Mouse (Mus musculus) adrenal gland, postnatal 25 days (tissue): ENCODE measurements around the gene Mdn1. TPM values are rescaled to one million over a fixed set of nuclear protein-coding genes. Genes with fewer than 3 reads are reported as not detected.
A peak's percentile ranks its signal among the peaks of the same experiment; 100 is the strongest.

Experiments
- DNase-seq: peaks from one replicate; pipeline ENCODE4 v3.0.0; 2021; ENCODE audit warnings: mixed read lengths
- long read RNA-seq: library from polyadenylated mRNA; stranded (forward); transcript quantifications from one replicate; pipeline ENCODE4 v2.0.0, GENCODE M21; 2021
- total RNA-seq: library from RNA; stranded (reverse); gene quantifications from 2 replicates; pipeline ENCODE4 v1.2.3, GENCODE M21; 2021

Mdn1 gene
- total RNA-seq = 29.9 and 36.3 TPM in 2 replicates
- long read RNA-seq, partial matches to known transcripts = 2 of 4 reads
- long read RNA-seq, other reads (novel, unspliced or antisense) = 2 of 4 reads

- DNase-seq = peak; percentile 95
Measured at GRCm38 (mm10) chr4:32656918-32657662, at the start of gene Mdn1. Mdn1 (plus strand) TSS chr4:32657119.

DNA sequence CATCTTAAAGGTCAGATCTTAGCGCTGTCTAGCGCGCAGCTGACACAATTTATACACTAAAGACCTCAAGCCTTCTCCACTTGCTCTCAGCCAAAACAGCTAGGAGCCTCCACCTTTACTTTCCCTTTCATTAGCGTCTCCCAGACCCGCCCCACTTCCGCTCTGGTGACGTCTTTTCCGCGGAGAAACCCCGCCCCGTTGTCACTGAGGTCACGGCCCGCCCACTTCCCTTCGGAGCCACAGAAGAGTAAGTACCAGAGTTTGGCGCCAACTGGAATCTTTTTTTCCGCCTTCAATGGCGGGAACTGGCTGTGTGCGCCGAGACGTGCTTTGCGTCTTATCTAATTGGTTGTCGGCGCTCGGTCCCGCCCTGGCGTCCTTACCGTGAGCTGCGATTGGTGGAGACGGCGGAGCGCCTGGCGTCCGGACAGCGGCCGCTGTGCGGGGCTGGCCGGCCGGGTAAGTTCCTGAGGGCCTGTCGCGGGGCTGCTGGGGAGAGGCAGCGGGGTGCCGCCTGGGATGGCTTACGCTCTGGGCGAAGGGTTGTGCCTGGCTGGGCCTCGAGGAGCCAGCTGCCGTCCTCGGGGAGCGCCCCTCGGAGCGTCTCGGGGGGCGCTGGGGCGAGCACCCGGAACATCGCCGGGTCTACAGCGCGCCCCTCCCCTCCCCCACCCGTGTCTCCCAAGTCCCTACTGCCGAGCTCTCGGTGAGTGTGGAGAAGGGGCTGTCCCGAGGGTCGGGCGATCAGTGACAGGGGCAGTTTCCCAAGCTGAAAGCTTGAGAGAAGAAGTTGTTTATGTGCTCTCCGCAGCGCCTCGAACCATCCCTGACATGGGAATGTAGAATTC is 41.7 kb upstream of the Mdn1 start, which contains the start of gene Casp8ap2:
TSS of gene Casp8ap2 (plus strand) at position 418 of the 848 bp plus-strand sequence.
- DNase-seq = peak; percentile 94

GRCm38 (mm10) chr4:32621637-32622036 is 35.3 kb upstream of the Mdn1 start:
- no peak for DNase-seq

DNA sequence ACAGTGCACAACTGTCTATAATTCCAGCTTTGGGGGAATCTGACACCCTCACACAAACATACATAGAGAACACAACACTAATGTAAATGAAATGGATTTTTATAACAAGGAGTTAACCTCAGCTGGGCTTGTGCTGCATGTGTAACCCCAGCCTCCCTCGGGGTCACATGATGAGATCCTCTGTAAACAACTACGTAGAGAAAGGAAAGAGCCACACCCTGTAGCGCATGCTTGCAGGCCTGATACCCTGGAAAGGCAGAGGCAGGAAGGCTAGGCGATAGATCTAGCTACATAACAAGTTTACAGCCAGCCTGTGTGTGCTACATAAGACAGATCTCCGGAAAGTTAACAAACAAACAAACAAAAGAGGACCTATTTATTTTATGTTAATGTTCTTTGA is 5.2 kb upstream of the Mdn1 start:
- no peak for DNase-seq

DNA sequence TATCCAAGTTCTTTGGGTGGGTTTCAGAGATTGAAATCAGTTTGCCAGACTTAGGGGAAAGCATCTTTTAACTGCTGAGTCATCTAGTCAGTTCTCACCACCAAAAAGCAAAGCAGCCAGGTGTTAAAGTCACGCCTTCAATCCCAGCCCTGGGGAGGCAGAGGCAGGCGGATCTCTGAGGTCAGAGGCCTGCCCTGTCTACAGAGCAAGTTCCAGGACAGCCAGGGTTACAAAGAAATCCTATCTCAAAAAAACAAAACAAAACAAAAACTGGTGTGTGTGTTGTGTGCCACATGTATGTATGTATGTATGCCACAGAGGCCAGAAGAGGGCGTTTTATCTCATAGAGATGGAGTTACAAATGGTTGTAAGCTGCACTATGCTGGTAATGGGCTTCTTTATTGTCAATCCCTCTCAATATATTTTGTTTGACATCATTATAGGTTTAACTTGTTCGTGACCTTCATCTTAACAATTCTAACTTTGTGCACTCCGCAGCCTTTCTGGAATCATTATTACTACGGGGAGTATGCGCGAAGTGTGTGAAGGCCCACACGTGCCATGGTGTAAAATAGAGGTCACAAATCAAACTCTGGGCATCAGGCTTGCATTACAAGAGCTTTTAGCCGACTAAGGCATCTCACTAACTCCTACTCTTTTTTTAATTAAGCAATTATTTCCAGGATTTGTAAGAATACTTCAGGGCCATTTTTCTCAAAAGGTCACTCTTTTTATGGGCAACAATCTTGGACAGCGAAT is 594 bp upstream of the Mdn1 start:
- DNase-seq = no peak

DNA sequence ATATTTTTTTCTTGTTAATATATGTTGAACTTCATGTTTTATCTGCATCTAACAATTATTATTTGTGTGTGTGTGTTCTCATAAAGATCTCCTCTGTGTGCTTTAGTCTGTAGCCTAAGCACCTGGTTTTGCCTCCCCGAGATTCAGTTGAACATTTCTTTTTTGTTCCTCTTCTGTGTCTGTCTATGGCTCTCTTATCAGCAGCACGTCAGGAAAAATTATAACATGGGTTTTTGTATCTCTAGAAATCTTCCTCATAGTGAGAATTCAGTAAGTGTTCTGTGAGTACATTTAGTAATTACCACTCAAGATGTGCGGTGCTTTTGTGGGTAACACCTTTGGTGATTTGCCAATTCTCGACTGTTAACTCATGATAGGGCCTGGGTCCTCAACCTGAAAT is 8.9 kb downstream of the Mdn1 start:
- DNase-seq = no peak

GRCm38 (mm10) chr4:32668291-32668690 is 11.4 kb downstream of the Mdn1 start:
- DNase-seq = no peak

GRCm38 (mm10) chr4:32669825-32670224 is 12.9 kb downstream of the Mdn1 start:
- DNase-seq = no peak

DNA sequence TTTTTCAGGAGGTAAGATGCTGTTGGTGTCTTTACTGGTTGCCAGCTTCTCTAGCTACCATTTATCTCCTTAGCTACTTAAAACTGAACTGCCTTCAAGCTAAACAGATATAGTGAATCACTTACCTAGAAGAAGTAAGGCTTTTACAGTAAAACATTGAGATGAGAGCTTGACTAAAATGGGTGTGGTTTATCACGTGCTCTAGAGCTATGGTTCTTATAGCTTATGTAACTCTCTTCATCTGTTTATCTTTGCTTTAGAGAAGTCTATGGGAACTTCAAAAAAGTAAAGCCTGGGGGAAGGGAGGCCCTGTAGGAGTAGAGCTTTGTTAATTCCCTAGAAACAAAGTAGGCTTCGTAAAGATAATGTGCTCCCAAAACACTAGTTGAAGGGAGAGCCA is 17.1 kb downstream of the Mdn1 start:
- DNase-seq = no peak

DNA sequence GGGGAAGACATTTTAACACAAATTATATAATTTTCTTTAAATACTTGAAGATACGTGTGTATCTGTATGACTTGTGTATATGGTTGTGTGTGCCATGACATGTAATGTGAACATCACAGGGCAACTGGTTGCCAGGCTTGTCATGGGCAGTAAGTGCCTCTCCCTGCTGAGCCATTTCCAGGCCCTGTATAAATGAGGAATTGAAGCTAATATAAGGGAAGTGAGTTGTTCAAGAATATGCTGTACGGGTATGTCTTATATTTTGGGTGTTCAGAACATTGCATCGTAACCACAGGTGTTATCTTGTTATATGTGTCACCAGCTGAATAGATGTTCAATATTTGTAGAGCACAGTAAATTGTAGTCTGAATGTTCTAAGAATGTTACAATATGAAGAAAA is 20.6 kb downstream of the Mdn1 start:
- no peak for DNase-seq

GRCm38 (mm10) chr4:32680843-32681242 is 23.9 kb downstream of the Mdn1 start:
- no peak for DNase-seq

GRCm38 (mm10) chr4:32682471-32682870 is 25.6 kb downstream of the Mdn1 start:
- no peak for DNase-seq

- DNase-seq = no peak
Measured at GRCm38 (mm10) chr4:32683061-32683582, 26.2 kb downstream of the Mdn1 start.

DNA sequence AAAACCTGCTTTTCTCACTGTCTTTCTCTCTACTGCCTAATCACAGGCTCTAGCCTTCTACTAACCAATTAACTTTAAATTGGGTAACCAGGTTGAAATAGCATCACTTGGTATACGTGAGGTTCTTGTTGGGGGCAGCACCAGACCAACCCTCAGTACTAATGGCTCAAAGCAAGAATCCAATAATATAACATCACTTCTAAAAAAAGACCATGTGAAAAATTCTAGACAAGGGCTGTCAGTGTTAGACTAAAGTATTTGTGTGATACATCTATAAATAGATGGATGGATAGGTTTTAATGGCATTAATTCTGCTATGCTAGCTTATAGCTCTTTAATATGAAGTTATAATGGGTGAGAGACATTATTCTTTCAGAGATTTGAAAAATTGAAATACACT is 60.8 kb downstream of the Mdn1 start:
- DNase-seq = no peak

GRCm38 (mm10) chr4:32745394-32745793 is 88.5 kb downstream of the Mdn1 start:
- DNase-seq = no peak

DNA sequence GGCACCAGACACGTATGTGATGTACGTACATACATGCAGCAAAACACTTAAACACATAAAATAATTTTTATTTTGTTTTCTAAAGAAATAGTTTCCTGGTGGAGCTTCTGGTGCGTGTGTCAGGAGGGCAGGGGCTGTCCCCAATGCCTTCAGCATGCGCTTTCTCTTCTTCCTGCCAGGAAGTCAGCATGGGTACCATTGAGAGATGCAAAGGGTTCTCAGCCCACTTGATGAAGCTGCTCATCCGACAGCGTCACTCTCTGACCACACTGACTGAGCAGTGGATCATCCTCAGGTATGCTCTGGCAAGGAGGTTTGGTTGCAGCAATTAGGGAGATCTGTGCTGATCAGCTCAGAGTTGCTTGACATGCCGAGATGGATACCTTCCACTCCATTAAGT is 91.5 kb downstream of the Mdn1 start:
- DNase-seq = no peak

DNA sequence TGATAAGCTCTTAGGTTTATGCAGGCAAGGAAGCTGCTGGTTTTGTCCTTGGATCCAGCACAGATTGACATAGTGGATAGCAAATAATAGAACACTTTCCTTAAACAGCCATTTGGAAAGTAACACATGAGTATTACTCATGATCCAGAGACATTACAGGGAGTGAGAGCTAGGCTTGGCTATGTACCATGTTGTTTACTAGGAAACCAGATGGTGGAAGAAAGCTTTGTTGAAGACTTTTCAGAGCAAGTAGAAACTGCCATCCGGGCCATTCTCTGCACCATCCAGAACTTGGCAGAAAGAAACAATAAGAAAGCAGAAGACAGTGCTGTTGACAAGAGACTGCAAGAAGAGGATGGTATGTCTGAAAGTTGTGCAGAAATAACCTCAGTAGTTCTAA is 93.8 kb downstream of the Mdn1 start:
- no peak for DNase-seq

GRCm38 (mm10) chr4:32757430-32757829 is 100.5 kb downstream of the Mdn1 start:
- no peak for DNase-seq

DNA sequence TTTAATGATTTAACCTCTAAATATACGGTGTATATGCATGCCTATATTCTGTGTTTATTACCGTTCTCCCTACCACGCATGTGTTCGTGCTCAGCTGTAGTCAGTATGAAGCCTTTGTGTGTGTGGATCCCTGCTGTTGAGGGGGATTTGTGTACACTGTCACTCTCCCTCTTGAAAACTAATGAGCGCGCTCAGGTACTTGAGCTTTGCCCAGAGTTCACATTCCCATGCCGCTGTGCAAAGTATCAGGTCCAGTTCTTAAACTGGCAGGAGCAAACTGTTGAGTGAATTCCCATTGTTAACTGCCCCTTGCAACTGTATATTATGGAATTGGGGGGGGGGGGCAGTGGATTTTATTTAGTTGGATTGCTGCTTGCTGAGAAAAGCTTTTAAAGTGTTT is 110.6 kb downstream of the Mdn1 start:
- no peak for DNase-seq

DNA sequence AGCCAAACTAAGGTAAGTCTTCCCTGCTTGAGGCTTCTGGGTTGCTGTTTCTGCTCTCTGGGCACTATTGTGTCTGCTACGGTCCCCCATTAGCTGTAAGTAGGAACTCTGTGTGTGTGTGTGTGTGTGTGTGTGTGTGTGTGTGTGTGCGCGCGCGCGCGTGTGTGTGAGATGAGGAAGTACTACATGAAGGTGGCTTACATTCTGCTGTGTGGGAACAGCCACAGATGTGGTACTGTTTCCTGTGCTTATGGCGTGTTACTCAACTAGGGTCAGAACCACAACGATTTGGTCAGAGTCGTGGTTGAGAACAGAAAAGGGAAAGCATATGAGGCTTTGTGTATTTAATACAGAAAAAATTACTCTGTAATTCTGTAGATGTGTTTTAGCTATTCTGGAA is 111.1 kb downstream of the Mdn1 start:
- DNase-seq = no peak

- no peak for DNase-seq
Measured at GRCm38 (mm10) chr4:32770284-32770810, 113.4 kb downstream of the Mdn1 start.

DNA sequence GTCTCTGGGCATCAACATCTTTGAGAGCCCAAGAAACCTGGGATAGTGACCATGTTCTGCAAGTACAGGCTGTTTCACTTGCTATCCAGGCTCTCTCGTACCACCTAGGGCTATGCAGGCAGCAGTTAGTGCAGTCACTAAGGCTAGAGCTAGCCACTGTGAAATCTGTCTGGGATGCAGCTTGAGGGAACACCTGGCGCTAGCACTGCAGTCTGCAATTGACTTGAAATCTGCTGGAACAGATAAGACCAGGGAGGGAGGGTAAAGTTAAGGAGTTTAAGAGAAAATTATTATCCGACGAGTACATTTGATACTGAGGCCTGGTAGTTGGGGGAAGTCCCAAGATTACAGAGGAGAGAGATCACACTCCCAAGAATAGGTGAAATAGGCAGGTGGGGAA is 123.1 kb downstream of the Mdn1 start:
- DNase-seq = no peak
